Mouse (Mus musculus): ENCODE results near the gene Washc4. TPM values are rescaled to one million over a fixed set of nuclear protein-coding genes. Genes with fewer than 3 reads are reported as not detected.

Gene Washc4
- polyA plus RNA-seq, 1 experiment from 2014 or later = 38.3 TPM

DNA sequence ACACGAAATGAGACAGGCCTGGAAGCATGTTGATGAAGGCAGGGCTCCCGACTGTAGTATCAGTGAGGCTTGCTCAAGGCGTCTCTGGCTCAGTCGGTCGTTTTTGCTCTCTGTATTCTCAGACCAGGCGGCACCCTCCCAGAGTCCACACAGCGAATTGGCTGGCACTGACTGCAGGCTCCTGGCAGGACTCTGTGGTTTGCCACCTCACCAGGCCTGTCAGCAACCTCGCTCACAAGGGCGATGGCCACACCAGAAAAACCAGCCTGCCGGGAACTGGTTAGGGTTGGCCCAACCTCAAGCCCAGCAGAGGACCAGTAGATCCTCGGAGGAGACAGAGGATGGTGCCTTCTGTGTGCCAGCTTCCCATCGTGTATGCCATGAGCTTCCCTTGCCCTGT lies 81.3 kb downstream of the Washc4 start:
- WGBS = 91% methylated on average over 12 of the region's 12 CpGs
- Histone ChIP-seq H3K27me3 (no peaks in the 10 kb centered on the region), H3K4me3 (no peak overlapping the region), H3K4me1 (0 out of 2 replicates have a peak, but pooled peaks cover 3% of the 10 kb centered on the region), H3K9me3 (no peaks in the 10 kb centered on the region), H3K4me2 (replicated peaks) (no peak overlapping the region), H3K9ac (replicated peaks) (no peak overlapping the region), H3K27ac (replicated peaks) (no peak overlapping the region), H3K36me3 (peaks cover 33% of the 10 kb centered on the region)
- ATAC-seq (ENCODE audit: low FRiP score, low read depth) = no peak

DNA sequence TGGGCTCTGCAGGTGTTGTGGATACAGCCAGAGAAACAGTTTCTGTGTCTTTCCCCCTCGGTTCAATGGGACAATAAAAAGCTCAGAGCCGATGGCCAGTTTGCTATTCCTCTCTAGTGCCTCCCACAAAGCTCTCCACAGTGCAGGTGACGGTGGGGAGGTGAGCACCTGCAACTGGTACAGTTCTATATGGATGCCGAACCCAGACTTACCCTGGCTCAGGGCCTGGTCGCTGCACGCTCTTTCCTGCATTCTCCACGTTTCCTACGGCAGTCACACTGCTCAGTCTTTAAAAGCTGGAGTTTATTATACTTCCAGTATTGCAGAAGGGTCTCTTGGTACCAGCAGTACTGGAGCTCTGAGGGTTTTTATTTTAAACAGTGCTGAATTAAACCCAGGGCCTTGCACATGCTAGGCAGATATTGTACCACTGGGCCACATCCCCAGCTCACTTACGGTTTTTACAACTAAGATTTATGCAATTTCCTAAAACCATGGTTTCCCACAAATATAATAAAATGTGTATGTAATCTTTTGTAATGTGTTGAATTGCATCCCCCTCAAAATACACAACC lies 83.6 kb downstream of the Washc4 start:
- no peaks in the 10 kb centered on the region for H3K4me1 ChIP-seq
- no peak overlapping the region for H3K9ac ChIP-seq (replicated peaks)
- H3K36me3 ChIP-seq = peaks cover 20% of the 10 kb centered on the region
- 95% methylated on average over 9 of the region's 9 CpGs for WGBS
- H3K4me2 ChIP-seq (replicated peaks) = no peak overlapping the region
- no peak overlapping the region for H3K27ac ChIP-seq (replicated peaks)
- no peak overlapping the region for H3K4me3 ChIP-seq
- no peaks in the 10 kb centered on the region for H3K27me3 ChIP-seq
- no peaks in the 10 kb centered on the region for H3K9me3 ChIP-seq
- ATAC-seq (ENCODE audit: low FRiP score, low read depth) = no peak

GRCm38 (mm10) chr10:83628241-83628640 lies 84.7 kb downstream of the Washc4 start:
- 95% methylated on average over 4 of the region's 4 CpGs for WGBS
- H3K9me3 ChIP-seq = no peaks in the 10 kb centered on the region
- H3K27me3 ChIP-seq = no peaks in the 10 kb centered on the region
- no peak overlapping the region for H3K4me3 ChIP-seq
- ATAC-seq (ENCODE audit: low FRiP score, low read depth) = no peak
- H3K4me1 ChIP-seq = no peaks in the 10 kb centered on the region
- H3K9ac ChIP-seq (replicated peaks) = no peak overlapping the region
- H3K27ac ChIP-seq (replicated peaks) = no peak overlapping the region
- H3K4me2 ChIP-seq (replicated peaks) = no peak overlapping the region
- H3K36me3 ChIP-seq = peaks cover 20% of the 10 kb centered on the region

DNA sequence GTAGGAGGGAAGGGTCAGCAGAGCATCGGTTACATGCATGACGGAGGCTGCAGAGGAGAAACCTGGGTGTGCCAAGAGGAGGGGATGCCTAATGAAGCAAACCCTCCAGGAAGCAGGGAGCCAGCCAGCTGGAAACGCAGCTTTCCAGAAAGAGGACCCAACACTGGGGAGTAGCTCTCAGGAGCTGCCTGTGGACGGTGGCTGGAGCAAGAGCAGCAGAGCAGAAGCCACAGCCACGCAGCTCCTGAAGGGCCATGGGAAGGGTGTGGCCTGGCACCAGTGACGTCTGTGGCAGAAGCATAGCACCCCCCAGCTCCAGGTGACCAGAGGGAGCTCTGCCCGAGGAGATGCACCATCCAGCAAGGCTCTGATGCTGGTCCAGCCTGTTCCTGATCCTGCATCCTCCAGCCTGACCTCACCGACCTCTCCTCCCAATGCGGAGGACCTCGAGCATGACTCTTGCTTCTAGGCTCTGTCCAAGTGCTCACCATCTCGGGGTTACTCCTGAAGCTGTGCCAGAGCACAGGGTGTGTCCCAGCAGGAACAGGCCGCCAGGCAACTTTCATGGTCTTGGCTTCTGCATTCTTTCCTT lies 85.7 kb downstream of the Washc4 start:
- H3K27ac ChIP-seq (replicated peaks) = no peak overlapping the region
- H3K4me1 ChIP-seq = peaks cover 2% of the 10 kb centered on the region
- H3K9ac ChIP-seq (replicated peaks) = no peak overlapping the region
- H3K4me3 ChIP-seq = no peak overlapping the region
- WGBS = 90% methylated on average over 12 of the region's 12 CpGs
- H3K4me2 ChIP-seq (replicated peaks) = no peak overlapping the region
- H3K9me3 ChIP-seq = no peaks in the 10 kb centered on the region
- no peak for ATAC-seq (ENCODE audit: low FRiP score, low read depth)
- H3K27me3 ChIP-seq = no peaks in the 10 kb centered on the region
- peaks cover 16% of the 10 kb centered on the region for H3K36me3 ChIP-seq

DNA sequence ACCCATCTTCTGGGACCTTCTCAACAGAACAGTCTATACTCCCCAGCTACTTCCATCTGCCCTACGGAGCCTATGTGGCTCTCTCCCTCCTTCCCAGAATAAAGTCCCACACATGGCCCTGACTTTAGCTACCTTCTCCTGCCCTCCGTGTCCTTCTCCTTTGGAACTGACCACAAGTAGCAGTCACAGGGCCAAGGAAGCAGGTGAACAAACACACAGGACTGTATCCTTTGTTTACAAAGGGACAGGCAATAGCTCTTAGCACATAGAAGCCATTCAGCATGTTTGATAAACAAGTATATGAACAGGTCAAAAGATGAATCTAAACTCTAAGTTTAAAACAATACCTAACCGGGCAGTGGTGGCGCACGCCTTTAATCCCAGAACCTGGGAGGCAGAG lies 86.3 kb downstream of the Washc4 start:
- Histone ChIP-seq H3K4me3 (no peak overlapping the region), H3K9ac (replicated peaks) (no peak overlapping the region), H3K27me3 (no peaks in the 10 kb centered on the region), H3K9me3 (no peaks in the 10 kb centered on the region), H3K4me1 (peaks cover 8% of the 10 kb centered on the region), H3K4me2 (replicated peaks) (no peak overlapping the region), H3K27ac (replicated peaks) (no peak overlapping the region), H3K36me3 (peaks cover 10% of the 10 kb centered on the region; the same call in 1 of the 2 replicates)
- no peak for ATAC-seq (ENCODE audit: low FRiP score, low read depth)
- 94% methylated on average over 5 of the region's 5 CpGs for WGBS

- 80% methylated on average over 3 of the region's 3 CpGs for WGBS
Observed at GRCm38 (mm10) chr10:83630899-83631298, 87.3 kb downstream of the Washc4 start.

GRCm38 (mm10) chr10:83631775-83632174 lies 88.2 kb downstream of the Washc4 start:
- no peak overlapping the region for H3K4me2 ChIP-seq (replicated peaks)
- no peak overlapping the region for H3K4me3 ChIP-seq
- no peak for ATAC-seq (ENCODE audit: low FRiP score, low read depth)
- no peaks in the 10 kb centered on the region for H3K9me3 ChIP-seq
- no peak overlapping the region for H3K9ac ChIP-seq (replicated peaks)
- peaks cover 5% of the 10 kb centered on the region; the same call in 1 of the 2 replicates for H3K36me3 ChIP-seq
- no peak overlapping the region for H3K27ac ChIP-seq (replicated peaks)
- WGBS = 90% methylated on average over 10 of the region's 10 CpGs
- peaks cover 12% of the 10 kb centered on the region for H3K4me1 ChIP-seq
- no peaks in the 10 kb centered on the region for H3K27me3 ChIP-seq

More at GRCm38 (mm10) chr10:83630899-83631298, 87.3 kb downstream of the Washc4 start:
- Histone ChIP-seq H3K9ac (replicated peaks) (no peak overlapping the region), H3K27ac (replicated peaks) (no peak overlapping the region), H3K9me3 (no peaks in the 10 kb centered on the region), H3K36me3 (peaks cover 5% of the 10 kb centered on the region; the same call in 1 of the 2 replicates), H3K4me1 (peaks cover 12% of the 10 kb centered on the region), H3K4me2 (replicated peaks) (no peak overlapping the region), H3K27me3 (no peaks in the 10 kb centered on the region), H3K4me3 (no peak overlapping the region)
- no peak for ATAC-seq (ENCODE audit: low FRiP score, low read depth)

- no peak overlapping the region for H3K27ac ChIP-seq (replicated peaks)
- H3K27me3 ChIP-seq = no peaks in the 10 kb centered on the region
- H3K9ac ChIP-seq (replicated peaks) = 0 out of 2 replicates have a peak overlapping the region, but pooled peaks have one; percentile 5
- no peak overlapping the region for H3K4me2 ChIP-seq (replicated peaks)
- peaks cover 12% of the 10 kb centered on the region for H3K4me1 ChIP-seq
- no peak overlapping the region for H3K4me3 ChIP-seq
- no peak for ATAC-seq (ENCODE audit: low FRiP score, low read depth)
- no peaks in the 10 kb centered on the region for H3K9me3 ChIP-seq
- WGBS = 63% methylated on average over 7 of the region's 7 CpGs
- peaks cover 5% of the 10 kb centered on the region; the same call in 1 of the 2 replicates for H3K36me3 ChIP-seq
Observed at GRCm38 (mm10) chr10:83632806-83633374, 89.3 kb downstream of the Washc4 start.

DNA sequence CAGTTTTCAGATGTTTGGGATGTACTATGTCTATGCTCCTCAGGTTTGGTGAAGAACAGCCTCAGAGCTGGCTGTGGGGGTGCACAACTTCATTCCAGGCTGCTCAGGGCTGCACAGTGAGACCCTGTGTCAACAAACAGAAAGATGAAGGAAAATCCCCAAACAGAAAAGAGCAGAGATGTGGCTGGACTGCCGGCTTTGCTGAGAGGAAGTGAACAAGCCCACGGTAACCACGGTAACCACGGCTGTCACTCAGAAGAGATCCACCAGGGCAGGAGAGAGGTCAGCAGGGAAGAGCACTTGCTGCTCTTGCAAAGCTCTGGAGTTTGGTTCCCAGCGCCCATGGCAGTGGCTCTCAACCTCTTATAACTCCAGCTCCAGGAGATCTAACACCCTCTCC lies 90.9 kb downstream of the Washc4 start:
- no peaks in the 10 kb centered on the region for H3K27me3 ChIP-seq
- H3K9ac ChIP-seq (replicated peaks) = no peak overlapping the region
- H3K4me3 ChIP-seq = no peak overlapping the region
- no peaks in the 10 kb centered on the region; the same call in 1 of the 2 replicates for H3K36me3 ChIP-seq
- 0 out of 2 replicates have a peak overlapping the region, but pooled peaks have one; percentile 42 for H3K27ac ChIP-seq (replicated peaks)
- H3K4me2 ChIP-seq (replicated peaks) = no peak overlapping the region
- peak; percentile 38; the same call in 1 of the 2 replicates for ATAC-seq (ENCODE audit: low FRiP score, low read depth)
- WGBS = 16% methylated on average over 5 of the region's 5 CpGs
- H3K9me3 ChIP-seq = no peaks in the 10 kb centered on the region
- H3K4me1 ChIP-seq = peaks cover 12% of the 10 kb centered on the region

DNA sequence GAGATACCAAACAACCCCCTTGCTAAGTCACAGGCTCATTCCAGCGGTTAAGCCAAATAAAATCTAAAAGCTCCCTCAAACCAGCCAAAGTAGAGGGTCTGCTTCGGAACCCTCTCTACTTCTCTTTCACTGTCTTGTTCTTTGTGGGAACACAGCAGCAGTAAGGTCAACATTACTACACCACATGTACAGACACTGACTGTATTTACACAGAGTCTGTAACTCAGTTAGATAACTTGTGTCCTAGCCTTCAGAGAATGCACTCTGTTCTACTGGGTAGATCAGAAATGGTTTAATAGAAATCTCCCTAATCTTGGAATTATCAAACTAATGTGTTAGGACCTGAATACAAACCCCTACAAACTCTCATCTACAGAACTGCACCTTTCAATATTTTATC lies 92.6 kb downstream of the Washc4 start:
- WGBS = 92% methylated on average over 2 of the region's 2 CpGs
- no peak overlapping the region for H3K9ac ChIP-seq (replicated peaks)
- no peak for ATAC-seq (ENCODE audit: low FRiP score, low read depth)
- no peaks in the 10 kb centered on the region for H3K27me3 ChIP-seq
- no peaks in the 10 kb centered on the region for H3K9me3 ChIP-seq
- peaks cover 12% of the 10 kb centered on the region for H3K4me1 ChIP-seq
- no peak overlapping the region for H3K4me3 ChIP-seq
- H3K4me2 ChIP-seq (replicated peaks) = no peak overlapping the region
- no peaks in the 10 kb centered on the region; the same call in 1 of the 2 replicates for H3K36me3 ChIP-seq
- no peak overlapping the region for H3K27ac ChIP-seq (replicated peaks)

GRCm38 (mm10) chr10:83637295-83637694 lies 93.7 kb downstream of the Washc4 start:
- no peak overlapping the region for H3K9ac ChIP-seq (replicated peaks)
- peaks cover 12% of the 10 kb centered on the region for H3K4me1 ChIP-seq
- H3K4me2 ChIP-seq (replicated peaks) = no peak overlapping the region
- H3K36me3 ChIP-seq = no peaks in the 10 kb centered on the region
- H3K9me3 ChIP-seq = no peaks in the 10 kb centered on the region
- 50% methylated on average over 6 of the region's 6 CpGs for WGBS
- no peak for ATAC-seq (ENCODE audit: low FRiP score, low read depth)
- no peak overlapping the region for H3K27ac ChIP-seq (replicated peaks)
- H3K27me3 ChIP-seq = no peaks in the 10 kb centered on the region
- no peak overlapping the region for H3K4me3 ChIP-seq

- WGBS = 85% methylated on average over 10 of the region's 10 CpGs
- Histone ChIP-seq H3K4me2 (replicated peaks) (no peak overlapping the region), H3K9me3 (no peaks in the 10 kb centered on the region), H3K27ac (replicated peaks) (no peak overlapping the region), H3K9ac (replicated peaks) (no peak overlapping the region), H3K36me3 (no peaks in the 10 kb centered on the region), H3K4me3 (no peak overlapping the region), H3K27me3 (no peaks in the 10 kb centered on the region), H3K4me1 (peaks cover 14% of the 10 kb centered on the region)
- no peak for ATAC-seq (ENCODE audit: low FRiP score, low read depth)
Observed at GRCm38 (mm10) chr10:83639881-83640386, 96.4 kb downstream of the Washc4 start.

Measured in midbrain, embryonic 12.5 days (tissue).